Mouse (Mus musculus): ENCODE measurements around the gene Cit. TPM values are rescaled to one million over a fixed set of nuclear protein-coding genes. Genes with fewer than 3 reads are reported as not detected.

The Cit gene
- polyA plus RNA-seq, 1 experiment from 2014 or later = 11.7 TPM

GRCm38 (mm10) chr5:116024327-116024739 lies 179.3 kb downstream of the Cit start, which contains the start of gene Prkab1:
TSS of gene Prkab1 (minus strand) at chr5:116024508.
- ATAC-seq (peak; percentile 97), DNase-seq (ENCODE audit: low read depth, low spot score) (peak; percentile 86)
- no peaks in the 10 kb centered on the region for H3K27me3 ChIP-seq
- no peak for TF ChIP-seq CTCF (IDR thresholded peaks at IDR 0.05)
- ChIA-PET CTCF (interaction anchor here (2.9 kb wide), 1 partner anchor 15 kb away, joined by 13 read pairs; no protein-coding TSS in a partner anchor), POLR2A (interaction anchor here (1.2 to 1.9 kb wide), 3 partner anchors 11 to 47 kb away, joined by 4 to 13 read pairs (median 7); no protein-coding TSS in a partner anchor)
- in situ Hi-C loops (cut with MboI; ENCODE audit: low pct_unique_long_range_greater_than_20kb) = loop anchor here (5.0 kb wide), 1 partner anchor 47 kb away; no protein-coding TSS in a partner anchor

DNA sequence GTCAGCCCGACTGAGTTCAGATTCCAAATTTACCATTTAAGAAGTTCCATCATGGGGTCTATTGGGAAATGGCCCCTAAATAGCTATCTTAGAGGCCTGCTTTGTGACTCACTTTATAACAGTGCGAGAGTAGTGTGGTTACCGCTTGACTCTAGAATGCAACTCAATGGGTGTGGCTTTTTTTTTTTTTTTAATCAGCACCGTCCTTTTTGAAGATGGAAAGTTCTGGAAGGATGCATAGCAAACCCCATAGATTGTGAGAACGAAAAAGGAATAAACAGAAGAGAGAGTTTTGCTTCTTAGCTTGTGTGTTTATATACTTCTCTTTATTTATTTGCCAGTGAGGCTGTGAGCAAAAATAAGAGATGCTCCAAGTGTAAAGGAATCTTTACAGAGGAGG lies 181.0 kb downstream of the Cit start:
- no peak for DNase-seq (ENCODE audit: low read depth, low spot score)
- TF ChIP-seq CTCF (IDR thresholded peaks at IDR 0.05) = no peak
- H3K27me3 ChIP-seq = no peaks in the 10 kb centered on the region
- POLR2A ChIA-PET = interaction anchor here (1.1 kb wide), 1 partner anchor 22 kb away, joined by 4 read pairs; no protein-coding TSS in a partner anchor
- CTCF ChIA-PET = no interaction called here
- ATAC-seq = no peak
- in situ Hi-C loops (cut with MboI; ENCODE audit: low pct_unique_long_range_greater_than_20kb) = no loop called here

- in situ Hi-C loops (cut with MboI; ENCODE audit: low pct_unique_long_range_greater_than_20kb) = no loop called here
- CTCF ChIA-PET = no interaction called here
- ATAC-seq (no peak), DNase-seq (ENCODE audit: low read depth, low spot score) (no peak)
- H3K27me3 ChIP-seq = no peaks in the 10 kb centered on the region
- no peak for TF ChIP-seq CTCF (IDR thresholded peaks at IDR 0.05)
- POLR2A ChIA-PET = no interaction called here
These were observed 181.5 kb downstream of the Cit start for GRCm38 (mm10) chr5:116026561-116026960.

GRCm38 (mm10) chr5:116029071-116029470 lies 184.0 kb downstream of the Cit start:
- no peaks in the 10 kb centered on the region for H3K27me3 ChIP-seq
- no peak for TF ChIP-seq CTCF (IDR thresholded peaks at IDR 0.05)
- in situ Hi-C loops (cut with MboI; ENCODE audit: low pct_unique_long_range_greater_than_20kb) = no loop called here
- POLR2A ChIA-PET = interaction anchor here (0.6 kb wide), 1 partner anchor 34 kb away, joined by 3 read pairs; no protein-coding TSS in a partner anchor
- no peak for ATAC-seq
- no peak for DNase-seq (ENCODE audit: low read depth, low spot score)
- CTCF ChIA-PET = no interaction called here

GRCm38 (mm10) chr5:116030566-116031189 lies 185.6 kb downstream of the Cit start:
- DNase-seq (ENCODE audit: low read depth, low spot score) = no peak
- TF ChIP-seq CTCF (IDR thresholded peaks at IDR 0.05) = no peak
- in situ Hi-C loops (cut with MboI; ENCODE audit: low pct_unique_long_range_greater_than_20kb) = no loop called here
- POLR2A ChIA-PET = no interaction called here
- ATAC-seq = no peak
- no peaks in the 10 kb centered on the region for H3K27me3 ChIP-seq
- CTCF ChIA-PET = interaction anchor here (0.9 to 1.4 kb wide), 2 partner anchors 11 to 31 kb away, joined by 3 to 5 read pairs; no protein-coding TSS in a partner anchor

GRCm38 (mm10) chr5:116031190-116031577 lies 186.1 kb downstream of the Cit start:
- ATAC-seq = peak; percentile 45
- in situ Hi-C loops (cut with MboI; ENCODE audit: low pct_unique_long_range_greater_than_20kb) = no loop called here
- no peak for DNase-seq (ENCODE audit: low read depth, low spot score)
- no peaks in the 10 kb centered on the region for H3K27me3 ChIP-seq
- TF ChIP-seq CTCF (IDR thresholded peaks at IDR 0.05) = peak; percentile 93
- POLR2A ChIA-PET = no interaction called here
- CTCF ChIA-PET = interaction anchor here (0.9 to 1.4 kb wide), 6 partner anchors 11 to 92 kb away, joined by 3 to 5 read pairs (median 4); no protein-coding TSS in a partner anchor

DNA sequence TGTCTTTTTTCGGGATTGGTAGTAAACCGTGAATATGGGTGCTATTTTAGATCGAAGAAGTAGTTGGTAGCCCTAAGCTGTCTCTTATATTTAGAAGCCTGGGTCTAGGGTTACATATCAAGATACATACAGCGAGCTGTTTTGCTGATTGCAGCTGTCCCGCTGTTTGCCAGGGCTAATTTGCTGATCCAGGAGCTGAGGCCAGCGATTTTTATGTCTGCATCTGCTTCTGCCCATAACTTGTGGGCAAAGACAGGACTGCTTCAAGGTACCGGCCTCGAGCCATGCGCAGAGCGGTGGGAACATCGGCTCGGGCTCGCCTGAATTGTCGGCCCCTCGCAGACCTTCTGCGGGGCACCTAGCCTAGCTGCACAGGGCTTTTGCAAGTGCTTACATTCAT lies 191.4 kb downstream of the Cit start:
- in situ Hi-C loops (cut with MboI; ENCODE audit: low pct_unique_long_range_greater_than_20kb) = no loop called here
- POLR2A ChIA-PET = no interaction called here
- H3K27me3 ChIP-seq = peaks cover 11% of the 10 kb centered on the region
- CTCF ChIA-PET = no interaction called here
- DNase-seq (ENCODE audit: low read depth, low spot score) (no peak), ATAC-seq (no peak)
- no peak for TF ChIP-seq CTCF (IDR thresholded peaks at IDR 0.05)

GRCm38 (mm10) chr5:116037731-116038130 lies 192.7 kb downstream of the Cit start:
- H3K27me3 ChIP-seq = peaks cover 21% of the 10 kb centered on the region
- ChIA-PET CTCF (no interaction called here), POLR2A (no interaction called here)
- in situ Hi-C loops (cut with MboI; ENCODE audit: low pct_unique_long_range_greater_than_20kb) = no loop called here
- no peak for DNase-seq (ENCODE audit: low read depth, low spot score)
- no peak for TF ChIP-seq CTCF (IDR thresholded peaks at IDR 0.05)
- ATAC-seq = no peak

DNA sequence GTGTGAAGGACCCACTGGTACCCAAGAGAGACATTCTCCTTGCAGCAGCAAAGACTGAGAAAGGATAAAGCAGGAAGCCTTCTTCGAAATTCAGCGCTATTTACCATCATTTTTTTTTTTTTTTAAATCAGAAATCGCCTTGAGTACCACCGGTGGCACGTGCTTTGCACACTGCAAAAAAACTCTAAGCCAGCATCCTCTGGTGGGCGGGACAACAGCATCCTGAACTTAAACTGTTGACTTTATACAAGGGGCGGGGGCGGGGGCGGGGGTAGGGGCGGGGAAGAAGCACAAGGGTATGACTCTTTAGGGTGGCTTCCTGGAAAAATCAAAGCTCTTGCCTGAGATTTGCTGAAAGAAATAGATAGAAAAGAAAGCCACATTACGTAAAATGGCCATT lies 194.6 kb downstream of the Cit start:
- TF ChIP-seq CTCF (IDR thresholded peaks at IDR 0.05) = no peak
- CTCF ChIA-PET = interaction anchor here (1.1 kb wide), 1 partner anchor 10 kb away, joined by 3 read pairs; no protein-coding TSS in a partner anchor
- in situ Hi-C loops (cut with MboI; ENCODE audit: low pct_unique_long_range_greater_than_20kb) = no loop called here
- no peak for DNase-seq (ENCODE audit: low read depth, low spot score)
- peaks cover 21% of the 10 kb centered on the region for H3K27me3 ChIP-seq
- POLR2A ChIA-PET = no interaction called here
- no peak for ATAC-seq

DNA sequence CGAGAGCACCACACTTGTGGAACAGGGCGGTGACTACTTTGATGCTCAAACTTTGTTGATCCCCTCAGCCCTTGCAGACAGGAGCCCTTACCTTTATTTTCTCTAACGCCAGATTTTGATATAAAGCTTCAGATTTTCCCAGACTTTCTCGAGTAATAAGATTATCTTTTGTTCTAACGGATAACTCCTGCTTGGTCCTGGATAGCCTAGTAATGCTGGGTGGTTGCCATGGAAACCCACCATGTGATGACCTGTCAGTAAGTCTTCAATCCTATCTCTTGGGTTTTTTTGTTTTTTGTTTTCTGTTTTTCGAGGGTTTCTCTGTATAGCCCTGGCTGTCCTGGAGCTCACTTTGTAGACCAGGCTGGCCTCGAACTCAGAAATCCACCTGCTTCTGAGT lies 197.2 kb downstream of the Cit start:
- in situ Hi-C loops (cut with MboI; ENCODE audit: low pct_unique_long_range_greater_than_20kb) = no loop called here
- ChIA-PET CTCF (interaction anchor here (1.0 to 1.5 kb wide), 2 partner anchors 11 to 469 kb away, joined by 3 read pairs; no protein-coding TSS in a partner anchor), POLR2A (no interaction called here)
- no peak for TF ChIP-seq CTCF (IDR thresholded peaks at IDR 0.05)
- H3K27me3 ChIP-seq = peaks cover 26% of the 10 kb centered on the region
- DNase-seq (ENCODE audit: low read depth, low spot score) = no peak
- ATAC-seq = no peak

DNA sequence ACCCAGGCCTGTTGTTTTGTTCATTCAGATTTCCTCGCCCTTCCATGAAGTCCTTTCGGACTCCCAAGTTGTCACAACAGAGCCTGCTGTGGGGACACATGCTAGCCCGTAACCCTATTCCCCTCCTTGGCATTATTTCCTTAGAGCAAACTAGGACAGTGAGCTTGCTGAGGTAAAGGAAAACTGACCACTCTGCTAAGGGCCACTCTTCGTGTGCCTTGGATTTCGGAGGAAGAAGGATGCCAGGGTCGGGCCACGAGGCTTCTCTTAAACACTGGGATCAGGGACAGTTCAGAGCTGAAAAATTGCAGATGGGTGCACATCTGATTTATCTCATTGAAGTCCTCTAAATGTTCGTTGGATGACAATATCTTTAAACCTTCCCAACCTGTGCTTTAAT lies 200.5 kb downstream of the Cit start:
- POLR2A ChIA-PET = no interaction called here
- peaks cover 19% of the 10 kb centered on the region for H3K27me3 ChIP-seq
- in situ Hi-C loops (cut with MboI; ENCODE audit: low pct_unique_long_range_greater_than_20kb) = no loop called here
- no peak for ATAC-seq
- CTCF ChIA-PET = no interaction called here
- DNase-seq (ENCODE audit: low read depth, low spot score) = no peak
- TF ChIP-seq CTCF (IDR thresholded peaks at IDR 0.05) = no peak
